Comparison of ENCODE assay signal across 21 mouse cellular contexts in the genomic region with DNA sequence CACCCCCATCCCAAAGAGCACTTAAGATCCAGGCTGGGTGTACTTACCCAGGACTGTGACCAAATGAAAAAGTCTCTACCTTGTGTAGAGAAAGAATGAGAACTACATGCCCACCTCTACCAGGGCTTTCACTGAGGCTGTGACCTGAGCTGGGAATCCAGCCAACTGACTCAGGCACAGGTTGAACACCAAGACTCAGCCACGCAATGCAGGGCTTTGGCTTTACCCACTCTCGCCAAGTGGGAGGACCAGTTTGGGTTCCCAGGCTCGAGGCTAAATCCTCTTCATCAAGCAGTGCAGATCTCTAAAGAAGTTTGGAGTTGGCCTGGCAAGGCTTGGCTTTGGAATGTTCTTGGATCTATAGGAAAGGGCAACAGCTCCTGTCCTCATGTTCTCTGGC. TPM values are rescaled to one million over a fixed set of nuclear protein-coding genes. Genes with fewer than 3 reads are reported as not detected.
"Had no signal": no experiment of that assay in that cellular context is flagged by ENCODE, and none has a peak within 500 bp of the region (broad histone marks: within the 10 kb centered on the region; RNA-seq: fewer than 3 reads in every experiment).

No protein-coding gene starts in this region.

- H3K9ac ChIP-seq: lung, embryonic 14.5 days; midbrain, embryonic 13.5 days; midbrain, embryonic 15.5 days; neural tube, embryonic 13.5 days; neural tube, embryonic 15.5 days had no signal

- H3K4me2 ChIP-seq: lung, embryonic 14.5 days; midbrain, embryonic 13.5 days; midbrain, embryonic 15.5 days; neural tube, embryonic 13.5 days; neural tube, embryonic 15.5 days had no signal

- H3K9me3 ChIP-seq: midbrain, embryonic 10.5 days; midbrain, embryonic 13.5 days; midbrain, embryonic 15.5 days; neural tube, embryonic 13.5 days; neural tube, embryonic 15.5 days had no signal

- H3K4me3 ChIP-seq: midbrain, embryonic 10.5 days; midbrain, embryonic 13.5 days; midbrain, embryonic 15.5 days; myocyte; neural tube, embryonic 13.5 days; neural tube, embryonic 15.5 days had no signal

- ATAC-seq: midbrain, embryonic 13.5 days; midbrain, embryonic 15.5 days had no signal

- DNase-seq: lung, adult 18-20 months; lung, embryonic 14.5 days; lung, postnatal 10 days; lung, postnatal 4 days; retina, postnatal 1 day; right cerebral cortex, adult 18-20 months; right cerebral cortex, postnatal 25 days; right cerebral cortex, postnatal 4 days; spleen, adult 18-20 months; thymus, adult 18-20 months; thymus, postnatal 14 days; thymus, postnatal 36 days had no signal

- H3K36me3 ChIP-seq: midbrain, embryonic 10.5 days; midbrain, embryonic 13.5 days; midbrain, embryonic 15.5 days; neural tube, embryonic 13.5 days; neural tube, embryonic 15.5 days had no signal

- H3K27me3 ChIP-seq: midbrain, embryonic 13.5 days; midbrain, embryonic 15.5 days; neural tube, embryonic 15.5 days had no signal

- H3K4me1 ChIP-seq: neural tube, embryonic 13.5 days had no signal

- H3K27ac ChIP-seq: midbrain, embryonic 10.5 days; midbrain, embryonic 13.5 days; midbrain, embryonic 15.5 days; neural tube, embryonic 13.5 days; neural tube, embryonic 15.5 days had no signal

RNA-seq across cellular contexts. Expression of a gene that starts 20.6 kb away (rescaled TPM):
- polyA plus RNA-seq: lung, embryonic 14.5 days; neural tube, embryonic 11.5 days; small intestine, adult 2 months; stomach, embryonic 14.5 days had no signal
